23 mouse cellular contexts compared by ENCODE assay signal in genomic region chr9:107309600-107309999, GRCm38 (mm10). TPM values are rescaled to one million over a fixed set of nuclear protein-coding genes. Genes with fewer than 3 reads are reported as not detected.
DNase-seq lines count a peak whose midpoint lies in the region; ATAC-seq and TF ChIP-seq lines count a peak whose summit lies in the region.
"Had no signal": no experiment of that assay in that cellular context is flagged by ENCODE, and none has a peak within 500 bp of the region (broad histone marks: within the 10 kb centered on the region; RNA-seq: fewer than 3 reads in every experiment).

No protein-coding gene starts in this region.

- DNase-seq in adrenal gland, adult (ENCODE audit: inconsistent age in 2 of 2, low spot score in 1 of 2): peak; percentile 45 to 79
- no peak for DNase-seq in adrenal gland, adult 18-20 months (ENCODE audit: low spot score in 2 of 2)
- DNase-seq in heart, adult 11 months: peak; percentile 92
- DNase-seq in heart, postnatal 4 days: no peak
- DNase-seq in heart, adult 18-20 months: no peak
- DNase-seq in heart, postnatal 0 days (ENCODE audit: low spot score): no peak
- DNase-seq: B cell, adult 2 months; cerebellum, adult 8-10 months; cerebellum, postnatal 14 days; embryo, embryonic 11 days; kidney, postnatal 14 days had no signal

- 0 out of 2 replicates have a peak overlapping the region, but pooled peaks have one; percentile 1 for H3K27ac ChIP-seq in heart, embryonic 13.5 days (replicated peaks)
- H3K27ac ChIP-seq in heart, postnatal 0 days (ENCODE audit: low read depth): peak overlapping the region; percentile 95
- H3K27ac ChIP-seq in heart, embryonic 11.5 days (ENCODE audit: low read depth, low read length): no peak overlapping the region
- H3K27ac ChIP-seq: embryonic facial prominence, embryonic 15.5 days; forebrain, embryonic 10.5 days; hindbrain, embryonic 10.5 days; hindbrain, embryonic 14.5 days; intestine, embryonic 15.5 days; kidney, embryonic 15.5 days had no signal

- H3K27me3 ChIP-seq in heart, embryonic 13.5 days (replicated peaks): no peaks in the 10 kb centered on the region
- no peaks in the 10 kb centered on the region for H3K27me3 ChIP-seq in heart, postnatal 0 days (ENCODE audit: control insufficient read depth, insufficient read depth, low read length)
- no peaks in the 10 kb centered on the region for H3K27me3 ChIP-seq in heart, embryonic 11.5 days (ENCODE audit: control insufficient read depth, insufficient read depth, low read length)
- H3K27me3 ChIP-seq: embryonic facial prominence, embryonic 15.5 days; intestine, embryonic 15.5 days; kidney, embryonic 15.5 days had no signal

- no peak overlapping the region for H3K9ac ChIP-seq in heart, embryonic 13.5 days
- no peak overlapping the region for H3K9ac ChIP-seq in heart, postnatal 0 days (replicated peaks; ENCODE audit: low read depth, low read length)
- H3K9ac ChIP-seq in heart, embryonic 11.5 days (ENCODE audit: low read depth, low read length): no peak overlapping the region
- H3K9ac ChIP-seq: embryonic facial prominence, embryonic 15.5 days; hindbrain, embryonic 14.5 days; intestine, embryonic 15.5 days; kidney, embryonic 15.5 days had no signal

- no peak for ATAC-seq in heart, embryonic 13.5 days (ENCODE audit: extremely low read depth, insufficient number of reproducible peaks, low FRiP score, low TSS enrichment)
- 0 out of 2 replicates have a peak, but pooled peaks have one; percentile 6 for ATAC-seq in heart, postnatal 0 days (ENCODE audit: insufficient read depth, low read depth)
- no peak for ATAC-seq in heart, embryonic 11.5 days (replicated peaks; ENCODE audit: insufficient number of reproducible peaks, low FRiP score, low TSS enrichment)
- ATAC-seq: CD4-positive, CD25-positive, alpha-beta regulatory T cell, adult 4 months; forebrain, embryonic 14.5 days; intestine, embryonic 15.5 days had no signal

- no peaks in the 10 kb centered on the region for H3K36me3 ChIP-seq in heart, embryonic 13.5 days
- H3K36me3 ChIP-seq in heart, postnatal 0 days (replicated peaks; ENCODE audit: control insufficient read depth, insufficient read depth, low read length): no peaks in the 10 kb centered on the region
- no peaks in the 10 kb centered on the region for H3K36me3 ChIP-seq in heart, embryonic 11.5 days (ENCODE audit: control insufficient read depth, insufficient read depth, low read length)
- H3K36me3 ChIP-seq: embryonic facial prominence, embryonic 15.5 days; forebrain, embryonic 10.5 days; hindbrain, embryonic 10.5 days; intestine, embryonic 15.5 days; kidney, embryonic 15.5 days had no signal

- H3K9me3 ChIP-seq in heart, embryonic 13.5 days: no peaks in the 10 kb centered on the region
- H3K9me3 ChIP-seq in heart, postnatal 0 days (replicated peaks; ENCODE audit: control insufficient read depth, low read length): no peaks in the 10 kb centered on the region
- H3K9me3 ChIP-seq in heart, embryonic 11.5 days (replicated peaks; ENCODE audit: control insufficient read depth, low read length): no peaks in the 10 kb centered on the region
- H3K9me3 ChIP-seq: embryonic facial prominence, embryonic 15.5 days; forebrain, embryonic 10.5 days; G1E; hindbrain, embryonic 10.5 days; intestine, embryonic 15.5 days; kidney, embryonic 15.5 days had no signal

- H3K4me2 ChIP-seq in heart, embryonic 13.5 days: no peak overlapping the region
- no peak overlapping the region for H3K4me2 ChIP-seq in heart, postnatal 0 days (ENCODE audit: low read depth, low read length)
- no peak overlapping the region for H3K4me2 ChIP-seq in heart, embryonic 11.5 days
- H3K4me2 ChIP-seq: embryonic facial prominence, embryonic 15.5 days; hindbrain, embryonic 14.5 days; intestine, embryonic 15.5 days; kidney, embryonic 15.5 days had no signal

- H3K4me1 ChIP-seq in heart, embryonic 13.5 days: peaks cover 52% of the 10 kb centered on the region
- H3K4me1 ChIP-seq in heart, postnatal 0 days (ENCODE audit: control insufficient read depth, insufficient read depth): peaks cover 58% of the 10 kb centered on the region
- H3K4me1 ChIP-seq in heart, embryonic 11.5 days (ENCODE audit: control insufficient read depth, insufficient read depth, low read length): peaks cover 32% of the 10 kb centered on the region

- H3K4me3 ChIP-seq in heart, embryonic 13.5 days: no peak overlapping the region
- no peak overlapping the region for H3K4me3 ChIP-seq in heart, postnatal 0 days (ENCODE audit: low read depth, low read length)
- H3K4me3 ChIP-seq in heart, embryonic 11.5 days (ENCODE audit: low read depth, low read length): no peak overlapping the region
- H3K4me3 ChIP-seq: embryonic facial prominence, embryonic 15.5 days; erythroblast, embryonic 14.5 days; forebrain, embryonic 10.5 days; hindbrain, embryonic 10.5 days; intestine, embryonic 15.5 days; kidney, embryonic 15.5 days had no signal

- TF ChIP-seq CTCF in heart, postnatal 0 days (IDR thresholded peaks at IDR 0.05; ENCODE audit: low read depth): no peak

- no peak for TF ChIP-seq EP300 in heart, postnatal 0 days (IDR thresholded peaks at IDR 0.05; ENCODE audit: low read depth)

- WGBS in heart, embryonic 13.5 days: 50% methylated on average over 5 of the region's 5 CpGs
- WGBS in heart, postnatal 0 days: 38% methylated on average over 5 of the region's 5 CpGs
- WGBS in heart, embryonic 11.5 days (ENCODE audit: insufficient replicate concordance): 58% methylated on average over 5 of the region's 5 CpGs

RNA-seq across cellular contexts. Expression of gene Cish, which starts 13.8 kb away (rescaled TPM):
- total RNA-seq in adrenal gland, adult 18-20 months (2021): 1 to 10 TPM; 7.9 to 9.9 TPM
- total RNA-seq in heart, postnatal 4 days (2021): 100 to 1,000 TPM; 146 to 176 TPM
- polyA plus RNA-seq in heart, embryonic 13.5 days (2015; fragmentation: Nextera tagmentation; extraction: Ambion mirVana): 17.2 and 18.7 TPM in 2 replicates
- total RNA-seq in heart, adult 18-20 months (2021): 100 to 1,000 TPM; 120 to 131 TPM
- total RNA-seq in heart, postnatal 0 days (2014; rRNA removed; ENCODE audit: low replicate concordance): 44.8 and 62.6 TPM in 2 replicates
- 136 and 149 TPM in 2 replicates for polyA plus RNA-seq in heart, postnatal 0 days (2015; fragmentation: Nextera tagmentation; extraction: Ambion mirVana)
- polyA plus RNA-seq in heart, embryonic 11.5 days (2014; fragmentation: Nextera tagmentation; extraction: Ambion mirVana): 7.7 and 8.8 TPM in 2 replicates

RNA-seq across cellular contexts. Expression of gene Mapkapk3, which starts 19.9 kb away (rescaled TPM):
- total RNA-seq in adrenal gland, adult 18-20 months (2021): 10 to 100 TPM; 42.8 to 55.6 TPM
- total RNA-seq in heart, postnatal 4 days (2021): 10 to 100 TPM; 18.3 to 18.9 TPM
- polyA plus RNA-seq in heart, embryonic 13.5 days (2015; fragmentation: Nextera tagmentation; extraction: Ambion mirVana): 5.1 and 7.0 TPM in 2 replicates
- total RNA-seq in heart, adult 18-20 months (2021): 10 to 100 TPM; 29.4 to 30.3 TPM
- 14.8 and 24.0 TPM in 2 replicates for total RNA-seq in heart, postnatal 0 days (2014; rRNA removed; ENCODE audit: low replicate concordance)
- polyA plus RNA-seq in heart, postnatal 0 days (2015; fragmentation: Nextera tagmentation; extraction: Ambion mirVana): 13.0 and 15.1 TPM in 2 replicates
- 5.8 and 9.0 TPM in 2 replicates for polyA plus RNA-seq in heart, embryonic 11.5 days (2014; fragmentation: Nextera tagmentation; extraction: Ambion mirVana)

RNA-seq across cellular contexts. Expression of gene Hemk1, which starts 28.6 kb away (rescaled TPM):
- total RNA-seq in adrenal gland, adult 18-20 months (2021): 10 to 100 TPM; 12.9 to 17.4 TPM
- 10 to 100 TPM; 13.0 to 15.0 TPM for total RNA-seq in heart, postnatal 4 days (2021)
- 11.4 and 12.0 TPM in 2 replicates for polyA plus RNA-seq in heart, embryonic 13.5 days (2015; fragmentation: Nextera tagmentation; extraction: Ambion mirVana)
- total RNA-seq in heart, adult 18-20 months (2021): 10 to 100 TPM; 20.4 to 22.7 TPM
- 4.8 and 28.7 TPM in 2 replicates for total RNA-seq in heart, postnatal 0 days (2014; rRNA removed; ENCODE audit: low replicate concordance)
- 12.3 and 15.3 TPM in 2 replicates for polyA plus RNA-seq in heart, postnatal 0 days (2015; fragmentation: Nextera tagmentation; extraction: Ambion mirVana)
- polyA plus RNA-seq in heart, embryonic 11.5 days (2014; fragmentation: Nextera tagmentation; extraction: Ambion mirVana): 10.6 and 12.1 TPM in 2 replicates

RNA-seq across cellular contexts. Expression of gene 6430571L13Rik, which starts 30.8 kb away (rescaled TPM):
- total RNA-seq in adrenal gland, adult 18-20 months (2021): 1 to 10 TPM in 1 of 2 experiments, under 1 TPM in 1; 0.30 to 1.3 TPM
- total RNA-seq in heart, postnatal 4 days (2021): 1 to 10 TPM; 4.6 to 5.8 TPM
- 0.79 and 1.1 TPM in 2 replicates for polyA plus RNA-seq in heart, embryonic 13.5 days (2015; fragmentation: Nextera tagmentation; extraction: Ambion mirVana)
- total RNA-seq in heart, adult 18-20 months (2021): 1 to 10 TPM; 3.5 to 5.3 TPM
- total RNA-seq in heart, postnatal 0 days (2014; rRNA removed; ENCODE audit: low replicate concordance): 1.1 and 11.0 TPM in 2 replicates
- 3.1 and 3.3 TPM in 2 replicates for polyA plus RNA-seq in heart, postnatal 0 days (2015; fragmentation: Nextera tagmentation; extraction: Ambion mirVana)
- 0.66 and 0.92 TPM in 2 replicates for polyA plus RNA-seq in heart, embryonic 11.5 days (2014; fragmentation: Nextera tagmentation; extraction: Ambion mirVana)
- polyA plus RNA-seq: erythroblast, embryonic 14.5 days had no signal

Comparison
In these comparisons a context has a peak if more than half of its experiments do, and no peak if none do; other contexts are left out.
1. DNase-seq: peak in adrenal gland, adult (2 of 2) and heart, adult 11 months (single experiment); none in adrenal gland, adult 18-20 months (0 of 2), heart, postnatal 4 days (single experiment), heart, adult 18-20 months (0 of 2) and heart, postnatal 0 days (single experiment).